Mouse (Mus musculus) embryonic facial prominence, embryonic 10.5 days (tissue): ENCODE data around the gene Exoc3. TPM values are rescaled to one million over a fixed set of nuclear protein-coding genes. Genes with fewer than 3 reads are reported as not detected.
A peak's percentile ranks its signal among the peaks of the same experiment; 100 is the strongest.

Experiments
- DNase-seq: peaks from one replicate; pipeline ENCODE4 v3.0.0-alpha.2; 2017; ENCODE audit warnings: low spot score
- H3K27ac ChIP-seq: fragments of 300-500 bp; sonication (generic); replicated peaks from 2 replicates; pipeline ENCODE4 v1.5.1; 2016; ENCODE audit warnings: mild to moderate bottlenecking
- H3K27me3 ChIP-seq: fragments of 300-500 bp; sonication (generic); replicated peaks from 2 replicates; pipeline ENCODE4 v1.6.1; 2016; ENCODE audit warnings: low read depth, mild to moderate bottlenecking; ENCODE audit not compliant: poor library complexity, severe bottlenecking
- H3K36me3 ChIP-seq: fragments of 300-500 bp; sonication (generic); replicated peaks from 2 replicates; pipeline ENCODE4 v1.6.1; 2016; ENCODE audit warnings: mild to moderate bottlenecking, moderate library complexity
- H3K4me1 ChIP-seq: fragments of 300-500 bp; sonication (generic); 2 replicates; pipeline ENCODE4 v1.6.1; 2016
- H3K4me3 ChIP-seq: fragments of 300-500 bp; sonication (generic); 2 replicates; pipeline ENCODE4 v1.5.1; 2016; ENCODE audit warnings: mild to moderate bottlenecking, moderate library complexity
- H3K9me3 ChIP-seq: fragments of 300-500 bp; sonication (generic); 2 replicates; pipeline ENCODE4 v1.6.1; 2016; ENCODE audit warnings: mild to moderate bottlenecking
- WGBS: fragments of 180-500 bp; shearing (Covaris S2); methylation state at CpG from one replicate; pipeline ENCODE4 v1.1.7; 2016; 5-methylcytosine and 5-hydroxymethylcytosine counted together
- polyA plus RNA-seq: library from polyadenylated mRNA; unstranded; fragments of >200 nt; fragmentation: Nextera tagmentation; extraction: Ambion mirVana; gene quantifications from 2 replicates; pipeline ENCODE4 v1.2.1, GENCODE M21; 2016

Exoc3 gene
- 77.4 and 82.2 TPM in 2 replicates for polyA plus RNA-seq

DNA sequence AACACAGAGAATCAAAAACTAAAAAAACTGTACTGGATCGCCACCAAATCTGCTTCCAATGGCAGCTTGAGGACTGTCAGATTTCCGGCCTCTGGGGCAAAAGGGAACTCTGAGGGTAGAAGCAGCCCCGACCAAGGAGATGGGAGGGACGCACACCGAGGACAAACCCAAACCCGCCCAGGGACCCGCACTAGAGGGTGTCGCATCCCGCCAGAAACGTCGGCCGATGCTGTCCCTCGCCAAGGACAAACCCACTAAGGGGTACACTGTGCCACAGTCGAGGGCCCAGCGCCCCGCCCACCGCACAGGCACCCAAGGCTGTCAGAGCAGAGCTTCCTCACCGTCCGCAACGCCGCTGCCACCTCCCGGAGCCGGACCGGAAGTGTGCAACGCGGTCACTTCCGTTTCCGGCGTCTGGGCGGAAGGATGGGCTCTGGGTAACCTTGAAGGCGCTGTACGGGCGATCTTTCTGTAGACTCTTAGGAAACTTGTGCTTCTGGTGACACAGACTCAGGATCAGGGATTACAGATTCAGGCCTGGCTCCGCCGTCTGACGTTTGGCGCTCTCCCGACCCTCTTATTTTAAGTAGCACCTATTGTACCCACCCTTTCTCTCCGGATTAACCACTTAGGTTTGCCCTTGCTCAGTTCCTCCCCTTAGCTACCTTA lies at the start of gene Exoc3:
Gene Exoc3 (minus strand): TSS at position 416 of the 669 bp plus-strand sequence.
- Histone ChIP-seq H3K27me3 (no peaks in the 10 kb centered on the region), H3K4me3 (peak within 1 kb of the TSS; percentile 90), H3K4me1 (peaks cover 19% of the 10 kb centered on the region), H3K9me3 (no peaks in the 10 kb centered on the region), H3K36me3 (peaks cover 27% of the 10 kb centered on the region), H3K27ac (peak within 1 kb of the TSS; percentile 87)
- under 1% methylated on average over 39 of the region's 39 CpGs for WGBS
- peak; percentile 92 for DNase-seq

DNA sequence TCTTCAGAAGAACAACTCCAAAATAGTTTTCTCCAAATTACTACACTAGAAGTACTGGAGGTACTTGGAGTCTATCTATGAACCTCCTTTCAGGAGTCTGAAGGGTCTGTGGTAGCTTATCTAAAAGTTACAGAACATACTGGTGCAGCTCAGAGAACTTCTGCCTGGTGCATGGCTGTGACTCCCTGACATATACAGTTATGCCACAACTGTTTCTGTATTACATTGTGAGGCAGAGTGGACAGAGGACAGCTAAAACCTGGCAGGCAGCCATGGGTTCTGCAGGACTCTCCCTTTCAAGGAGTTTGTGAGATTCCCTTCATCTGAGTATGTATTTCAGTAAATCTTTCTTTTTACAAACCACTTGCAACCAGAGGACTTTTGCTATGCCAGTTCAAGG lies 38.0 kb upstream of the Exoc3 start:
- Histone ChIP-seq H3K9me3 (no peaks in the 10 kb centered on the region), H3K27ac (no peak overlapping the region), H3K4me1 (peaks cover 10% of the 10 kb centered on the region), H3K27me3 (0 out of 2 replicates have a peak, but pooled peaks cover 10% of the 10 kb centered on the region), H3K4me3 (no peak overlapping the region), H3K36me3 (no peaks in the 10 kb centered on the region)
- no peak for DNase-seq

DNA sequence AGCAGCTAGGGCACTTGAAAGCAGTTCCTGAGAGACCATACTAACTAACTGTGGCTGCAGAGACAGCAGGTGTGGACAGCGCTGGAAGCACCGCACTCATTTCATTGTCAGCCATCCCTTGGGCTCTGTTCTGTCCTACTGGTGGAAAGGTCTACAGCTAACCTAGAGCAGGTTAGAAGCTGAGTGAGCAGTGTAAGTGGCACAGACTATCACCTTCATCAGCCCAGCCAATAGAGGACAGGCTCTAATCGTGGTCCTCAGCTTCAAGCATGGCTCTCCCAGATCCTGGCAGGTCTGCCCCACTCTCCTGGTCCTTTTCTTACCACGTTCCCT lies 37.3 kb upstream of the Exoc3 start:
- Histone ChIP-seq H3K4me3 (peak overlapping the region; percentile 25; the same call in 1 of the 2 replicates), H3K27me3 (0 out of 2 replicates have a peak, but pooled peaks cover 10% of the 10 kb centered on the region), H3K9me3 (no peaks in the 10 kb centered on the region), H3K4me1 (peaks cover 10% of the 10 kb centered on the region), H3K36me3 (no peaks in the 10 kb centered on the region), H3K27ac (peak overlapping the region; percentile 61; the same call in 1 of the 2 replicates)
- no peak for DNase-seq
- 60% methylated on average over 4 of the region's 4 CpGs for WGBS

DNA sequence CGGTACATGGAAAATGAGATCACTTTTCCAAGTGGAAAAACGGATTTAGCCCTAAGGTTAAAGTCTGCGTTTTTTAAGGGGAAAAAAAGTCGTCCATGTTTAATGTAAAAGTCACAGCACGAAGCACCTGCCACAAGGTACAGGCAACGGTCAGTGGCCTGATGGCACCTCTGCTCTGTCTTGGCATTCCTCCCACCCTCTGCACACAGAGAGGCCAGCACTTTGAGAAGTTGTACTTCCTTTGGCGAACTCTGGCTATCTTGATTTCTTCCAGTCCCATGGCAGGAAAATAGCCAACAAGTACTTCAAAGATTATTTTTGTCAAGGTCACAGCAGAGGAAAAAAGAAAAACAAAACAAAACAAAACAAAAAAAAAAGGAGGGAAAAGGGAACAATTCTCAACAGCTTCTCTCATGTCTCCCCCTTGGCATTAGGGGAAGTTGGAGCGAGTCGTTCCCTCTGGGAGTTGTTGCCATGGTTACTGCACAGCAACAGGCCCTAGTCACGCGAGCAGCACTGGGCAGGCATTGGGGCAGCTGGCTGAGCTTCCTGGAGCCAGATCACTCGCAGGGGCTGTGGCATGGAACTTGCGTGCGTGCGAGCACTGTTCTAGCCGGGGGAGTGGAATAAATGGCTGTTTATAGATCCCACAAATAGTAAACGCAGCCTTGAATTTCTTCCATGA lies 36.8 kb upstream of the Exoc3 start:
- DNase-seq, result peak; percentile 81
- Histone ChIP-seq H3K9me3 (no peaks in the 10 kb centered on the region), H3K27ac (peak overlapping the region; percentile 61; the same call in 1 of the 2 replicates), H3K27me3 (0 out of 2 replicates have a peak, but pooled peaks cover 10% of the 10 kb centered on the region), H3K4me1 (peaks cover 10% of the 10 kb centered on the region), H3K4me3 (peak overlapping the region; percentile 25; the same call in 1 of the 2 replicates), H3K36me3 (no peaks in the 10 kb centered on the region)
- WGBS, result 35% methylated on average over 17 of the region's 17 CpGs

DNA sequence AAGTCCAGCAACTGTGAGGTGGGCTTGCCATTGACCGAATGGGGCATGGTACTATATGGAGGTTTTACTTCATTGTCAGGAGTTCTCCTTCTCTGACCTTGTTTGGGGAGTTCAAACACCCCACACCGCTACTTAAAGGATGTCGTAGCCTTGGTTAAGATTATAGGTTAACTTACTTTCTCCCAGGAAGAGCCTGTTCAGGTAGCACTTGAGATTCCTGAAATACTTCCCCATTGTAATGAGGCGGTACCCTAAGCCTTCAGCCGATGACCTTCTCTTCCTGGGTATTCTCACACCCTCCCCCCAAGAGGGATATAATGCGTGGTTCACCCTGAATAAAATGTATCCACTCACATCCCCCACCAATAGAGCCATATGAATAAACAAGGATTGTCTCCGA lies 29.0 kb upstream of the Exoc3 start:
- no peak for DNase-seq
- Histone ChIP-seq H3K9me3 (no peaks in the 10 kb centered on the region), H3K36me3 (no peaks in the 10 kb centered on the region), H3K4me3 (no peak overlapping the region), H3K4me1 (no peaks in the 10 kb centered on the region), H3K27me3 (no peaks in the 10 kb centered on the region), H3K27ac (no peak overlapping the region)
- WGBS, result 77% methylated on average over 7 of the region's 7 CpGs

DNA sequence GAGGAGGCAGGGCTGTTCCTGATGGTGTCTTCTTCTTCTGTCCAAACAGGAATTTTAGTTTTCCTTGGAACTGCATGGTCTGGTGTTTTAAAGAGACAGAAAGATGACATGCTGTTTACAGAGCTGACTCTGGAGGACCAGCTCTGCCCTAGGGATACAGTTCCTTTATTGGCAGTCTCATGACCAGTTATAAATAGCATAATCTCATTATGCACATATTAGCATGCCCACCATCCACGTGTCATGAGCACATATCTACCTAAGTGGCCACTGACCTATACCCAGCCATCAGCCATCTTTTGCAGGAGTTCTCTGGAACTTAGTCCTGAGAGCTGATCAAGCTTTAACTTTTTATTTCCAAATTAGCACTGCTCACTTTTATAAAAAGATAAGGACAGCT lies 12.1 kb upstream of the Exoc3 start:
- H3K36me3 ChIP-seq, result no peaks in the 10 kb centered on the region
- DNase-seq, result no peak
- no peaks in the 10 kb centered on the region for H3K27me3 ChIP-seq
- no peak overlapping the region for H3K4me3 ChIP-seq
- H3K27ac ChIP-seq, result no peak overlapping the region
- 52% methylated on average over 1 of the region's 1 CpGs for WGBS
- no peaks in the 10 kb centered on the region for H3K9me3 ChIP-seq
- no peaks in the 10 kb centered on the region for H3K4me1 ChIP-seq

DNA sequence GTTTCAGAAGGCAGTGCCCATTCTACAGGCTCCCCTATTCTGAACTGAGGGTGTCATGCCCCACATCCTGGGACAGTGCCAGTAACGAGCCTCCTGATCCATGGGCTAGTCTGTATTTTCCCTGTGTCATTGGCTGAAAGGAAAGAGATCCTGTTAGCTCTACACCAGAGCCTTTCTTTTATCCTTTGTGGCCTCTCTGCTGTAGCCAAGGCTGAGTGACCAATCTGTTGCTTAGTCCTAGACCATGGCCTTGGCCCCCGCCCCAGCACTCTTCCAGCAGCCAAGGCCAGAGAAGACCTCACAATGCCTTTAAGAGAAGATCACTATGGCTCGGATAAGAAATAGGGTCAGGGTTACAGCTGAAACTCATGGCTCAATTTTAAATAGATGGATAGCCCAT lies 9.9 kb upstream of the Exoc3 start:
- DNase-seq, result no peak
- H3K27me3 ChIP-seq, result no peaks in the 10 kb centered on the region
- H3K36me3 ChIP-seq, result no peaks in the 10 kb centered on the region
- no peaks in the 10 kb centered on the region for H3K9me3 ChIP-seq
- no peak overlapping the region for H3K4me3 ChIP-seq
- H3K27ac ChIP-seq, result no peak overlapping the region
- no peaks in the 10 kb centered on the region for H3K4me1 ChIP-seq
- WGBS, result 84% methylated on average over 3 of the region's 3 CpGs

DNA sequence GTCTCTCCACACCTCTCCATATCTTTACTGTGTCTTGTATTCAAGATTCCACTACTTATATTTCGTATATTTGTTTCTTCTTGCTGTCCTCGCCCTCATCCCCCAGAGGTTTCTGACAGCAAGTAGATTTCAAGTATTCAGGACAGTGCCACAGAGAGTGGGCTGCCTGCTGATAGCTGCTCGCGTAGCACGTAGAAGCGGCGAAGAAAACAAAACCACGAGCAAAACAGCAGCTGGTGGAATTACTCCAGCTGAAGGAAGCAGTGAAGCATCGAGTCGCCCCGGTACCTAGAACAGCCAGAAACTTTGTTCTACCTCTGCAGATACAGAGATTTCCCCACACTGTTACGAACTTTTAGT lies 434 bp upstream of the Exoc3 start:
- 17% methylated on average over 12 of the region's 12 CpGs for WGBS

DNA sequence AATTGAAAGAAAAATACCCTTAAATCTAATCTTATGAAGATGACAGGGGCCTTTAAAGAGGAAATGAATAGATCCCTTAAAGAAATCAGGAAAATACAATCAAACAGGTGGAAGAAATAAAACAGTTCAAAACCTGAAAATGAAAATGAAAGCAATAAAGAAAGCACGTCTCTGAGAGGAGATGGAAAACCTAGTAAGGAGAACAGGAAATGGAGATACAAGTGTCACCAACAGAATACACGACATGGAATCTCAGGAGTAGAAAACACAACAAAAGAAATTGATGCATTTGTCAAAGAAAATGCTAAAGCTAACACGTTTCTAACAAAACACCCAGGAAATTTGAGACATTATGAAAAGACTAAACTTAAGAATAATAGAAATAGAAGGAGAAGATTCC lies 12.1 kb downstream of the Exoc3 start:
- Histone ChIP-seq H3K4me3 (no peak overlapping the region), H3K4me1 (no peaks in the 10 kb centered on the region), H3K27me3 (no peaks in the 10 kb centered on the region), H3K36me3 (peaks cover 57% of the 10 kb centered on the region), H3K9me3 (no peaks in the 10 kb centered on the region), H3K27ac (no peak overlapping the region)
- DNase-seq, result no peak
- WGBS, result 82% methylated on average over 3 of the region's 3 CpGs

More for the DNA sequence above, 434 bp upstream of the Exoc3 start:
- no peak for DNase-seq
- Histone ChIP-seq H3K9me3 (no peaks in the 10 kb centered on the region), H3K36me3 (peaks cover 22% of the 10 kb centered on the region), H3K4me1 (peaks cover 19% of the 10 kb centered on the region), H3K4me3 (peak overlapping the region; percentile 90), H3K27ac (peak overlapping the region; percentile 87), H3K27me3 (no peaks in the 10 kb centered on the region)

DNA sequence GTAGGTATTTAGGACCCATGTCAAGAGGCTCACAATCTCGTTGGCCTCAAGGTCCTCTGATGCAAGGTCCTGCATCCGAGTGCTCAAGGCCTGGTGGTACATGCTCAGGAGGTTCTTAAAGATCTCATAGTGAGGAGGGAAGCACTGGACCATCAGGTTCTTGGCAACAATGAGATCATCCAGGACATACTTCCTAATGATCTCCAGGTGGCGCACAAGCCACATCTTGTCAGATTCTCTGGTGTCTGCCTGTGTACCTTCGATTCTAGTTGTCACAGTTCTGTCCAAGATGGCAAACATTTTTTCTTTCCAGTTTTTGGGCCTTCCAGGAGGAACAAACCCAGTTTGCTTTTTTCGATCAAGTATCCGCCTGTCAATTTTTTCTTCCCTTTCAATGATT lies 15.9 kb downstream of the Exoc3 start:
- 90% methylated on average over 6 of the region's 6 CpGs for WGBS
- peak; percentile 13 for DNase-seq
- no peaks in the 10 kb centered on the region for H3K9me3 ChIP-seq
- H3K4me1 ChIP-seq, result no peaks in the 10 kb centered on the region
- peaks cover 75% of the 10 kb centered on the region for H3K36me3 ChIP-seq
- H3K27ac ChIP-seq, result no peak overlapping the region
- no peak overlapping the region for H3K4me3 ChIP-seq
- no peaks in the 10 kb centered on the region for H3K27me3 ChIP-seq

DNA sequence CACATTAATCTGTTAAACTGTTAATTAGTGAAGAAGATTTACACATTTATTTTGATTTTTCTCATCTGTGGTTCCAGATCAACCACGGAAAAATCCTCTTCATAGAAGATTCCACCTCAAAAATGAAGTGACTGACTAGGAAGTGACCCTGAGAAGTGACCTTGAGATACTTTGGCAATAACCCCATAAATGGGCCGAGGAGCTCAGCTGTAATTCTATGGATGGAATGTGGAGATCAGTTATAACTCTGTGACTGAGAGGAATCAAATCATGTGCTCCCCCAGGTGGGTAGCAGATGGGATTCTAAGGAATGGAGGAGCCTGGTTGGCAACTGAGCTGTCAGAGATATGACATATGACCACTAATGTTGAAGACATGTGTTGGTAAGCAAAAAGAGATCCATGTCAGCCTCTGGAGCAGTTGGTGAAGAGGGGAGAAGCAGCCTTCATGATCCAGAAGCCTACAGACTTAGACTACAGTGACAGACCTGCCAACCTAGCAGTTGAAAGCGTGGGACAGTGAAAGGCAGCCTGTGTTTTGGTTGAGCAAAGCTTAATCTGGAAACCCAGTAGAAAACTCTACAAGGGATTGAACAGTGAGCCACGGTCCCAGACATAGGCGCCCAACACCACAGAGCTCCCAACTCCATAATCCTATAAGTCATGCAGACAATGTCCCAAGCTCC lies 25.4 kb downstream of the Exoc3 start:
- no peaks in the 10 kb centered on the region for H3K27me3 ChIP-seq
- no peak for DNase-seq
- H3K9me3 ChIP-seq, result no peaks in the 10 kb centered on the region
- H3K27ac ChIP-seq, result no peak overlapping the region
- no peak overlapping the region for H3K4me3 ChIP-seq
- H3K4me1 ChIP-seq, result no peaks in the 10 kb centered on the region
- peaks cover 79% of the 10 kb centered on the region for H3K36me3 ChIP-seq
- WGBS, result 88% methylated on average over 5 of the region's 5 CpGs

DNA sequence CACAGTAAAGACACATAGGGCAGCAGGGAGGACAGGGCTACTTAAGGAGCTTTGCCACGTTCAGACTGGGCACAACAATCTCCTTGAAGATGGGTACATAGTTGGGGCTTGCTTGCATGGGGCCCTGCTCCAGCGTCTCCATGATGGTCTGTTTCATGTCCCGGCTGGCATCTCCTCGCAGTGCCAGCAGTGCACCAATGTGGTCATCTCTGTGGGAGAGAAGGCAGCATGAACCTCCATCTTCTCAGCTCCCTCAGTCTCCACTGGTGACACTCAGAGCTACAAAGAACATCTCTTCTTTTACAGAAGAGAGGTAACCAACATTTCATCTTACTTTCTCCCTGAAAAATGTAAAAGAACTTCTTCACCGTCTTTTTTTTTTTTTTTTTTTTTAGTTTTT lies 36.5 kb downstream of the Exoc3 start:
- no peak for DNase-seq
- H3K4me1 ChIP-seq, result peaks cover 2% of the 10 kb centered on the region
- peaks cover 69% of the 10 kb centered on the region for H3K36me3 ChIP-seq
- no peaks in the 10 kb centered on the region for H3K9me3 ChIP-seq
- H3K27ac ChIP-seq, result no peak overlapping the region
- no peak overlapping the region for H3K4me3 ChIP-seq
- WGBS, result 95% methylated on average over 5 of the region's 5 CpGs
- no peaks in the 10 kb centered on the region for H3K27me3 ChIP-seq
